Mouse (Mus musculus) brain, embryonic 18.5 days (tissue): ENCODE measurements at regions not wholly inside any gene's neighbourhood (a gene's known extent, or its start where the extent isn't known, plus 50 kb on each side); places are given as distances from the start of the nearest gene placed in this dataset.
"Not testable (repeated sequence)": the region's sequence is repeated elsewhere in the genome, so short reads cannot be mapped to it uniquely, and the experiment has no call there.

Source experiments
- DNase-seq: peaks from one replicate; pipeline ENCODE4 v3.0.0-alpha.2; 2012; ENCODE audit warnings: low read depth, low spot score

DNA sequence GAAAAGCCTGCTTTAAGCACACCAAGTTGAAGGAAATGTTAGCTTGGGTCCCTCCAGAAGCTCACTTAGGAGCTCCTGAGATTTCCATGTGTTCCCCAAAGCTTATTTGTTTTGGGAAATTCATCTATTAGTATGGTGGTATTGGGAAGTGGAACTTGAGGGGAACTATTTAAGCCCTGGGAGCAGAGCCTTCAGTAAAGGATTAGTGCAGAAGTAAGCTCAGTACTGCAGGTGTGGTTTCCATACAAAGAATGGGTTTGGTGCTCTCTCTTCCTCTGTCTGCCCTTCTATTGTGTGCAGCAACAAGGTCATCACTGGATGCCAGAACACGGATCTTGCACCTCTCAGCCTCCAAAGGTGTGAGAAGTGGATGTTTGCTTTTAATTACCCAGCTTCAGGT, 57.2 kb downstream of the Foxa2 start:
- no peak for DNase-seq

DNA sequence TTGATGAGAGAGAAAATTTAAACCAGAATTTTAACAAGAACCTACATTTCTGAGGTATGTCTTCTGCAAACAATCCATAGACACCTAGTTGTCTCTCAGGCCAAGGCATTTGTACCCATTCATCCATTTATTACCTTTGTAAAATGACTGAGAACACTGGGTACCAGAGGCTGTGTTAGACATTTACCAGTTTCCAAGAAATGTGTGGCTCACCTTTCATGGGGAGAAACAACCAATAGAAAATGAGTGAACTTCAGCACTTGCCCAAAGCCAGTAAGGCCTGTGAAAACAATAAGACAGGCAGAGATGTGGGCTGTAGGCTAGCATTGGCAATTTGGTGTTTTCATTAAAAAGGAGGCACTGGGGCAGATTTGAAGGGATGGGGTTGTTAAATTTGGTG, 58.2 kb downstream of the Foxa2 start:
- DNase-seq, result no peak

DNA sequence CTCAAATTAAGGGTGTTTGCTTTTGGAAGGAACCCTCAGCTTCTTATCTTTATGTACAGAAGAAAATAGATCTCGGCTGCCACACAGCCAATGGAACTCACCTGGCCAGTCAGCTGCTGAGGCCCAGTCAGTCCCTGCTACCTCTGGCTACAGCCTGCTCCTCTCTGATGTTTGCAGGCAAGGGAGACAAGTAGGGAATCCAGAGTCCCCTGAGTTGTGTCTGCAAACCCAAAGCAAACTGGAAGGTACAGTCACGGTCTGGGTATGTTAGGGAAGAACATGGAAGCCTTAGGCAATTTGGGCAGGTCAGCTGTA, 61.6 kb downstream of the Foxa2 start:
- DNase-seq, result no peak

DNA sequence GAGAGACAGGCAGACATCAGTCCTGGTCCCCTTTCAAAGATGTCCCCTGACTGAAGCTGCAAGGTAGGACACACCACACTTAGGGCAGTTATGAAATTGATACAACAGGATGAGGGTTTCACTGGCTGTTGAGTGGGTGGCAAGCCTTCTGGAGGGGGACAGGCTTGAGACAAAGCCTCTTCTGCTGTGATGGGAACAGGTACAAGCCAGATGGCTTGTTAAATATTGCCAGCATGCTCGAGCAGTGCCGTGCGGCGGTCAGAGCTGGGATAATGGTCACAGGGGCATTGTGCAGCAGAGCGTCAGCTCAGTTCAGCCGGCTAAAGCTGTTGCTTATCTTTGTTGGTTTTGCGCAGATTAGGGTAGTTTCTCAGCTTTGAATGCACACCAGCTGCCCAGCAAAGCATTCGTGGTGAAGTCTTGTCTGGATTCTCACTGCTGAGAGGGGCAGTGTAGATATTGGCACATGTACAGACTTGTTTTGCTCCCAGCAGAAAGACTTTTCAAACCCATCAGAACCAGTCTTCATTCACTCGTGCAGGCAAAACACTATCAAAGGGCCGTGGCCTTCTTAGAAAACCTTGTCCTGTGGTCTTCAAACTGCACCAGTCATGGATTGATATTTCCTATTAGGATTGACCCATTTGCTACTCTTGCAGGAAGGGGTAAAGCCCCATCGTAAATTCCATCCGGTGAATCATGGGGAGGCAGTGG, 62.1 kb downstream of the Foxa2 start:
- no peak for DNase-seq

DNA sequence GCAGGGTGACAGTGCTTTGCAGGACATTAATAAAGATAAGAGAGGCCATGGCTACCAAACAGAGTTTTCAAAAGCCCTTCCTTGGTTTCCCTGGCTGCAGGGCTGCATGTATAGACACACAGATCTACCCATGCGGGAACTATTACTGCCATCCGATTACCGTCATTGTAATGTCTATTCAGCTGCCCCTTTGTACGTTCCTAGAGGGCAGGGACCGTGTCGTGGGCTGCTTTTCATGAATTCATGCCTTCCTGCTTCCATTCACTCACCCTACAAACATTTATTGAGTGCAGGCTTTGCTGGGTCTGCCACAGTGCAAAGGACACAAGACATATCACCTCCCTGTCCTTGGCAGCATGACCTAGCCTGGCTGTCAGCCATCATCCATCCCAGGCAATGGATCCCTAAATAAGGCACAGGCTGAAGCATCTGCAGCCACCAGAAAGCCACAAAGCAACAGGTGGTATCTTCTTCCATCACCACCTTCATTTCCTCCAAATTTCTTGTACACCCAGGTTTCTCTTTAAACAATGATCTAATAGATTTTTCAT, 65.8 kb downstream of the Foxa2 start:
- no peak for DNase-seq

DNA sequence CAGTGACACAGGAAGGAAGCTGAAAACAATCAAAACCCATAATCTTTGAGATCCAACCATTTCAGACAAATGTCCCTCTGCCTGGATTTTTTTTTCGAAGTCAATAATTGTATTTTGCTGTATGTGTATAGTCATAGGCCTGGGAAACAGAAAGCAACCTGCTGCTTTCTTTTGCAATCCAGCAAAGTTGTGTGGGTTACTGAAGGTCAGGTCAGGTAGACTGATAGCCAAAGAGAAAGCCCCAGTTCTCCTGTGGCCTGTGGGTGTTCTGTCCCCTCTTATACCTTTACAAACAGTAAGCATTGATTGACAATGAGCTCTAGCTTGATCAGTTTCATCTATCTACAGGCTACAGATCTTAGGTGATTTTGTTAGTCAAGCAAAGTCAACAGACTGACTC, 66.4 kb downstream of the Foxa2 start:
- DNase-seq, result no peak

DNA sequence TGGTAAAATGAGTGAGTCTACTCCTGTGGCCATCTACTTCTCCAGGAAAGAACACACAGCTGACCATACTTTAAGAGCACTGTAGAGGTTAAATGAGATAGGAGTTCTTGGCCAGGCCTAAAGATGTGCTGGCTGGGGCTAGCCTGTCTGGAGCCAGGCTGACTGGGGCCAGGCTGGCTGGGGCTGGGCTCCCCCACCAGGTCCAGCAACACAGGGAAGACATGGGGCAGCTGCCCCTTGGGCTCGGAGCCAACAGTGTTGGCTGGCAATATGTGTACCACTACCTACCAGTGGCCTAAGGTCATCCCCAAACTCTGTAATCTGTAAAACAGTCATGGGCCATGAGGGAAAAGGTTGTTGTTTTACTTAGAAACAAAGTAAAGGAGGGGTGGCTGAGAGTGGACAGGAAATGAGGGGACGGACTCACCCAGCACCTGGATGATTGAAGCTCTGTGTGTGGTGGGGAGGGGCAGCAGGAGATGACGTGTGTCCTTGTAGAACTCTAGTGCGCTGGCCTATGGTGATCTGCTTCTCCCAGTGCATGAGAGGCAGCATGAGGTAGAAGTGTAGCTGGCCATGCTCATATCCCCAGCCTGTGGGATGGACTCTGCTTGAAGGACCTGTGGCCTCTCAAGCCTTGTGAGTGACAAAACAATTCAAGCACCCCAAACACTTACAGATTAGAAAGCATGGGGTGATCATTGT, 67.0 kb downstream of the Foxa2 start:
- no peak for DNase-seq

DNA sequence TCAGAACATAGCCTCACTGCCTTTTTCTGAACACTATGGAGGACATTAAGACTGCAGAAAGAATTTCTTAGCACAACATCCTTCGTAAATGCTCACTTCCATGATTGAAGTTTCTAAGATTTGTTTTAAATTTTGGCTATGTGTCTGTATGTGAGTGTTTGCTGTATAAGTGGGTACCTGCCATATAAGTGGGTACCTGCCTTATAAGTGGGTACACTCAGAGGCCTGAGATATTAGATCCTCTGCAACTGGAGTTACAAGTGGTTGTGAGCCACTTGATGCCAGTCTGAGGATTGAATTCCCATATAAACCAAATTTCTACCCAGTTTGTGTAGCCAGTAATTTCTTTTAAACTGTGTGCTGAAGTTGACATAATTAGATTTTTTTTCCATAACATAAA, 67.8 kb downstream of the Foxa2 start:
- DNase-seq, result no peak

DNA sequence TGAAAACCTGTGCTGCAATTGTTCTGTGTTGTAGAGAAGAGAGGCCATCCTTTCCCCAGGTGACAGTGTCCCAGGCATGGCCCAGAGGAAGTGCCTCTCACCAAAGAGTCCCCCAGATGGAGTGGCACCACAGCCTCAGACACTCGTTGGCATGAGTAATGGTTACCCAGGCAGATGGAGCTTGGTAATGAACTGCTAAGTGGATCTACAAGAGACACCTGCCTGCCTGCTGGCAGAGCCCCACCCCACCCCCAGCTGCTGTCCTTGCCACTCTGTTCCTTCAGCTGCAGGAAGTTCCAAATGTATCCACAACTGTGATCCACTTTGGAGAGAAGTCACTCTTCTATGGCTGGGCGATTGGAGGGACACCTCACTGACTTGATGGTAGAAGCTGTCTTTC, 72.0 kb downstream of the Foxa2 start:
- no peak for DNase-seq

DNA sequence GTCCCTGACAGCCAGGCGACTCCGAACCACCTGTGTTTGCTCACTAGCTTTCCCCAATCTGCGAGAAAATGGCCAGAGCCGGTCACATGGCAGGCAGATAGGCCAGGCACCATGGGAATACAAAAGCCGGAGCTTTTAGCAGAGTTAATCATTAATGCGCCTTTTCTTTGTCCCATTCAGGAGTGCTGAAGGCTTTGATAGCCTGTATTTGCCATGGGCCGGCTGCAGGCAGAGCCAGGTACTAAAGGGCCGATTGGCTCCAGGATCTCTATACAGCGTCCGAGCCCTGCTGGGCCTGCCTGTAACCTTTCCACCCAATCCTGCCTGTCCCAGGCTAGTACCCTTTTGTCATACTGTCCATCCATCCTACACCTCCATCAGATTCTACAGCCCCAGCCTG, 78.1 kb downstream of the Foxa2 start:
- DNase-seq, result no peak

DNA sequence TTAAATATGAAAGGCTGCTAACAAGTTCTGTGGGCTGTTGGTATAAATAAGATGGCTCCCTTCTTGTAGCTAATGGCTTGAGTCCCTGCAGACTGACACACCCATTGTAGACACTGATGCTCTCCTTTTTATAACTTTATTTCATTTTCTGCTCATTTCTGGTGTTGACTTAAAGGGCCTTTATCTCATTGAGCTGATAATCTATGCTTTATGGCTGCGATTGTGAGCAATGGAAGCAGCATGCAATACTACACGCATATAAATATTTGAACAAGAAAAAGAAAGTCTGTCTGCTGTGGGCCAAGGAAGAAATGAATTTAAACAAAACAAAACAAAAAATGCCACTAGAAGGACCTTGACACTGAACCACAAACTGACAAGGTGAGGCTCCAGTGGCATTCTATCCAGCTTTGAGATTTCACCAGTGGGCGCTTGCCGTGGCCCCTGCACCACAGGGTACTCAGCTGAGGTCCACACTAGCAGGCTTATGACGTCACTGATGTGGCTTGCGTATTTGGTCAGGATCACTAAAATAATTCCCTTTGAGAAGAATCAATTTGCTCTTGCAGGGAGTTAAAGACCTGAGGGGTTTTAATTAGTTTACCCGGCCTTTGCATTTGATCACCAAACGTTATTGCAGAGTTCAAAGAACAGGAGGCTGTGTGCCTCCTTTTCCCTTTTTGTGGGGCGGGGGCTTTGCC, 78.8 kb downstream of the Foxa2 start:
- DNase-seq, result no peak

DNA sequence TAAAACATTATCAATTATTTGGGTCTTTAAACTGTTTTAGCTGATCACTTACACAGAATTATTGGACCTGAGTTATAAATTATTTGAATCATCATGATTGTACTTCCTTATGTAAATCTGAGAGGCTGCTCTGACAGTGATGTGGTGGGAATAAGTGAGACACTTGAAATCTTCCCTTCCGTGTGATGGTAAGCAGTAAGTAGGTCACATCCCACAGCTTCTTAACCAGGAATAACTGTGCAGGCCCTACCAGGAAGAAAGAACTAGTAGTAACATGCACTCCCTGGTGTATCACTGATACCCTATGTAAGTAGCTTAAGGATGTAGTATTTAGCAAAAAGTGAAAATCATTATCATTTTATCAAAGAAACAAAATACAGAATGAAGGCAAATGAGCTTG, 83.5 kb downstream of the Foxa2 start:
- not testable (repeated sequence) for DNase-seq

DNA sequence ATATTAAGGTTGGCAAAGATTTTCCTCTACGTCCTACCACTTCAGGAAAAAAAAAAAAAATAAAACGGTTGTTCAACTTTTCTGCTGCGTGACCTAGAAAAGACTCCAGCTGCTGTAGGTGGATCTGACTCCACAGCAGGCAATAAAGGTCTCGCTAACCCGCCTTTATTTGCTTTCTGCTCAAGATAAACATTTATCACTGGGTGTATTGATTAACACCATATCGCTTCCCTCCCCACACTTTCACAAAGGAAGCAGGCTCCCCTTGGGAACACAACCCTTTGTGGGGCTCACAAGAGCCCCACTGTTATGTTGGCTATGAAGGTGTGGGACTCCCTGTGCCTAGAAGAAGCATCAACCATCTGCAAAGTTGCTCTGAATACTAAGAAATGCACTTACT, 85.1 kb downstream of the Foxa2 start:
- DNase-seq, result no peak

DNA sequence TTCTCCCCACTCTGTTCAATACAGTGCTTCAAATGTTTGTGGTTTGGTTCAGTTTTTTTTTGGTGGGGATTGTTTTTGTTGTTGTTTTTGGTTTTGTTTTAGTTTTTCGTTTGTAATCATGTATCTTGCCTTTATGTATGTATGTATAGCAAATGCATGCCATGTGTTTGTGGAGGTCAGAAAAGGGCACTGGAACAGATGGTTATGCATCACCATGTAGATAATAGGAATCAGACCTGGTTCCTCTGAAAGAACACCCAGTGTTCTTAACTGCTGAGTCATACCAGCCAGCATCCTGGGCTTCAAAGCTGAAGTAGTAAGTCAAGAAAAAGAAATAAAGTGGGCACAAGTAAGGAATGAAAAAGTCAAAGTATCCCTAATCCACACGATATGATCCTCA, 92.6 kb downstream of the Foxa2 start:
- no peak for DNase-seq

DNA sequence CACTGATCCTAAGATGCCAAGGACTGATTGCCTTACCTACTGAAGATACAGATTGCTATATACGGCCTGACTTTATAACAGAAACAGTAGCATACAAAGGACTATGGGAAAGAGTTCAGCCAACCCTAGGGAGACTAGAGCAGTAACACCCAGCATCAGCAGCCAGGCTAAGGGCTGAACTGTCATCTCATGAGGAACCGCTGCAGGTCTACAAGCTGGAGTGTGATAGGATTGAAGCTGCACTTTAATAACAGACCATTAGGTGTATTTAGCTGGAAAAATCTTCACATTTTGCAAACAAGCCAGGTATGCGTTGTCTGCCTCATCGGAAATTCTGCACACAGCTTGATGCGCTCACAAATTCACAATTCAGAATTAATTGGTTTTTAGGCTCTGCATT, 95.5 kb downstream of the Foxa2 start:
- no peak for DNase-seq

DNA sequence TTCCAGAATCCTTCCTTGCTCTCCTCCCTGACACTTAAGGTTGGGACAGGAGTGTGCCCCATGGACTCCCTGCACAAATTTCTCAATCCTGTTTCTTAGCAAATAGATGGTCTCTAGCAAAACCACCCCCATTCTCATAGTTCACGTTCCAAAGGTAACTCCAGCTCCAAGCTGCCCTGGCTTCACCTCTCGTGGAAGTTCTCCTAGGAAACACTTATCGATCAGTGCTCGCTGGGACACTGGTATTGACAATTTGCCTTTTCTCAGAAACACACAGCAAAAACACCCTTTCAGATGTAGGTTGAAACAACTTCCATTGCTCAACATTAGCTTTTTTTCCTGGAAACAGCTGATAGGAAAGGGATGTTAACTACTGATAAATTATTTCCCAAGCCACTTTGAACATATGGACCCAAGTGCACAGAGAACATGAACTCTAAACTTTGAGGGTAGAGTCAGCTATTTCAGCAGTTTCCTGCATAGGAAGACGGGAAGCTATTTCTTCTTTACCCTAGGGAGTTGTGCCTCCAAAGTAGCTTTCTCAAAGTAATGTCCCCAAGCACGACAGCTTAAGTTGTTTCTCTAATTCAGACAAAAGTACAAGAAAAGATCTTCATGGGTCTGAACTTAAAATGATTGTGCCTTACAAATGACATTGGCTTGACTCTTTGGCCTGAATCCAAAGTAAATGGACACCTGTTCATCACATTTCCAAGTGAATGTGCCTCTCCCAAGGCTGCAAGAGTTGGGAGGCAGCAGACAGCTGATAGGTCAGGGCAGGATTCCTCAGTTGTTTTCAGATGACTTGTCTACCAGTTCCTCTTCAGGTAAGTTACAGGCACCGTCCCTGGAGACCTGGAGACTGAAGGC, 102.4 kb downstream of the Foxa2 start:
- no peak for DNase-seq

DNA sequence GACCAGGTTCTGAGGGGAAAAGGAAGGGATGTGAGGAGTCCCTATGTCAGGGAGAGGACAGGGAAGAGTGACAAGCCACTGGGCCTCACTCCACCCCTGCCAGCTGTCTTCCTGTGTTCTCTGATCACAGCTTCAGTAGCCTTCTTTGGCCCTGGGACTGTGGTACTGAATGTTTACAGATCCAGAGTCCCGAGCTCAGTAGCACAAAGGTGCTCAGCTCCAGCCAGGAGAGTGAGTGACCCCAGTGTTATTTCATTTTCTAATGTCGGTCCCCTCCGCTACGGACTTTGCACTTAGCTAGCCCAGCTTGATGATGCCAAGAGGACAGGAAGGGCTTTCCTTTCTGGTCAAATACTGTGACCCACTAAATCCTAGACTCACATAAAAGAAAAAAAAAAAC, 104.2 kb downstream of the Foxa2 start:
- no peak for DNase-seq

DNA sequence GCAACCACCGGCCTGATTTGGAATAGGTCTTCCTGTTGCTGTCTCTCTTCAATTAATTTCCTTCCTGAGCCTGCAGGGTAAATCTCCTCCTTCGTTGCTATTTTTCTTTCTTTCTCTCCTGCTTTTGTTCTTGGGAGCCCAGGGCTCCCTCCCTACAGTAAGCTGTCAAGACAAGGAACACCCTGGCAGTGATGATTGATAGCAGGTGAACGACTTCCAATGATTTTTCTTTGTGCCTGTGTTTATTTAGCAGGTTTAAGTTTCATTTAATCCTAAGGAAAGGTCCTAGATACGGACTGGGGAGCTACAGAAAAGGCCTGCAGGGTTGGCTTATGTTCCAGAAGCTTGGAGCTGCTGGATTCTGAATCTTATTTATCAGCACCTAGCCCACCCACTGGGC, 105.5 kb downstream of the Foxa2 start:
- no peak for DNase-seq

DNA sequence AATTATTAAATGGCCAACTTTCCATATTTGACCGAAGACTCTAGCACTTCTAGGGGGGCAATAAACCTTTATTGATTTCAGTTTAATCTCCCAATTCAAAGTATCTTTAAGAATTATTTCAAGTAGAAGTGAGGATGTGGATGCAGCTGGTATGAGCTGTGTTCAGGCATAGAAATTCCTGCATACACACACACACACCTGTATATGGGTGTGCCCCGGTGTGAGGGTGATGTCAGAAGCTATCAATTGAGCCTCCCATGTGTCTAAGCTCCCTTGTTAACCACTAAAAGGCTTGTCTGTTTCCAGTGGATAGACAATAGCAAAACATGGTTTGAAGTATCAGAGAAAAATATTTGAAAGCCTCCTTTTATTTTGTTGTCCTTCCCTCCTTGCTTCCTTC, 114.3 kb downstream of the Foxa2 start:
- no peak for DNase-seq

DNA sequence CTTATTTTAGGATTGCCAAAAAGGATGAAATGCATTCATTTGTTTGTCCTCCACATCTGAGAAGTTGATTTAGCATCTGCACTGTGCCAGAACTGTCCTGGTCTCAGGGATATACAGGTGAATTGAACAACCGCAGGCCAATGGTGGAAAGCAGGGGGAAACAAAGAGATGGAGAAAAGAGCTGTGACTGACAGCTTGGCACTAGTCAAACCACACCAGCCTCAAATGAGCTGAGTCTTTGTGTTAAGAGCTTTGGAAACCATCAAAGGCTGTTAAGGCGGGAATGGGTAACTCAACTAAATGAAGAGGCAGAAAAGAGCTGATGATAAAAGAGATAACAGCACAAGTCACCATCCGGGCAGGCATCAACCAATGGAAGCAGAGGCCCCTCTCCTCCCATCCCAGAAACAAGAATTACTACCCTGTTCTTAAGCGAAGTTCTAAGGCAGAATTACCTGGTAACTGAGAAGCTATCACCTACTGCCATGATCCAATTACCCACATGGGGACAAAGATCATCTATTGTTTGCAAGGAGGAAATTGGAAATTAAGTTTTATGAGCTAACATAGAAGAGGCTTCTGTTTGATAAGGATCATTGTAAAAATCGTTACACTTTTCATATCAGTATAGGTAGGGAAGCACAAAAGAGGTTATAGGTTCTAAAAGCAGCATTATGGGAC, 117.6 kb downstream of the Foxa2 start:
- no peak for DNase-seq
